Mouse (Mus musculus) central nervous system, embryonic 14 days (tissue): Measurements from ENCODE around the gene Tmem215. TPM values are rescaled to one million over a fixed set of nuclear protein-coding genes. Genes with fewer than 3 reads are reported as not detected.

Experiments used
- polyA plus RNA-seq: library from polyadenylated mRNA; depleted of rRNA; stranded (reverse); fragments of >200 nt; gene quantifications from 2 replicates; pipeline ENCODE4 v1.2.3, GENCODE M21; 2012; rRNA removed

Gene Tmem215
- polyA plus RNA-seq, result 0.20 and 0.40 TPM in 2 replicates

GRCm38 (mm10) chr4:40471880-40472279, at the start of gene Tmem215:
TSS of gene Tmem215 (plus strand) at chr4:40472180.

Other genes starting within 250 kb of the Tmem215 start
- 3.8 and 6.1 TPM in 2 replicates for gene Ddx58, start 232.4 kb upstream of the Tmem215 start, polyA plus RNA-seq
- gene Smim27, start 202.6 kb upstream of the Tmem215 start, polyA plus RNA-seq, result 7.0 and 7.9 TPM in 2 replicates
- gene Topors, start 202.3 kb upstream of the Tmem215 start, polyA plus RNA-seq, result 14.6 and 17.4 TPM in 2 replicates
- gene Ndufb6, start 192.8 kb upstream of the Tmem215 start, polyA plus RNA-seq, result 137 and 138 TPM in 2 replicates
- gene Aptx, start 231.0 kb downstream of the Tmem215 start, polyA plus RNA-seq, result 32.7 and 37.4 TPM in 2 replicates
- 186 and 200 TPM in 2 replicates for gene Dnaja1, start 250.0 kb downstream of the Tmem215 start, polyA plus RNA-seq